8 mouse cellular contexts compared by ENCODE assay signal in the genomic region with DNA sequence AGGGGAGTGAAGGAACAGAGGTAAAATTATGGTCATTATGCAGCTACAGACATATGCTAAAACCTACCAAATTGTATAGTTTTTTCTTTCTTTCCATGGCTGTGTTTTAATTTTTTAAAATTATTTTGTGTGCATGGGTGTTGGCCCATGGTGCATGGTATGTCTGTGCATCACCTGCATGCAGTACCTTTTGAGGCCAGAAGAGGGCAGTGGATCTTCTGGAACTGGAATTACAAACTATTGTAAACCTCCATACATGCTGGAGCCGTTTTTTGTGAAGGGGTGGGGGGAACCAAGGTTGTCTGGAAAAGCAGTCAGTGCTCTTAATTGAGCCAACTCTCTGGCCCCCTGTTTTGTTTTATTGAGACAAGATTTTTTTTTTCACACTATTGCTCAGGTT. TPM values are rescaled to one million over a fixed set of nuclear protein-coding genes. Genes with fewer than 3 reads are reported as not detected.
DNase-seq lines count a peak whose midpoint lies in the region.

No protein-coding gene starts in this region.

- DNase-seq in heart, adult 11 months = peak; percentile 96
- DNase-seq in heart, postnatal 25 days (ENCODE audit: low spot score) = no peak
- DNase-seq in 416B (ENCODE audit: low read depth) (peak; percentile 76), adipocyte (ENCODE audit: low spot score) (peak; percentile 47)
- DNase-seq in embryo, embryonic 11.5 days (ENCODE audit: low read depth, low spot score) = peak; percentile 31
- peak; percentile 41 to 80 for DNase-seq in kidney, adult 8-10 months
- DNase-seq in lung, adult 18-20 months = peak; percentile 68 to 70
- DNase-seq in spleen, postnatal 10 days (ENCODE audit: low spot score in 2 of 2) = peak; percentile 76 to 87

- intact Hi-C loops in heart, postnatal 25 days (cut with DNase I) = loop anchor here (2.0 to 10.0 kb wide), 4 partner anchors 60 to 310 kb away; a partner anchor contains a TSS

RNA-seq across cellular contexts. Expression of a gene that starts 19.3 kb away (rescaled TPM):
- total RNA-seq in heart, postnatal 25 days (2021) = 10 to 100 TPM; 11.2 to 11.9 TPM
